Mouse (Mus musculus) testis, postnatal 10 days (tissue): ENCODE measurements around the gene Trpm3.

Source experiments
- DNase-seq: peaks from one replicate; pipeline ENCODE4 v3.0.0; 2021; ENCODE audit warnings: low spot score

Trpm3 gene

DNA sequence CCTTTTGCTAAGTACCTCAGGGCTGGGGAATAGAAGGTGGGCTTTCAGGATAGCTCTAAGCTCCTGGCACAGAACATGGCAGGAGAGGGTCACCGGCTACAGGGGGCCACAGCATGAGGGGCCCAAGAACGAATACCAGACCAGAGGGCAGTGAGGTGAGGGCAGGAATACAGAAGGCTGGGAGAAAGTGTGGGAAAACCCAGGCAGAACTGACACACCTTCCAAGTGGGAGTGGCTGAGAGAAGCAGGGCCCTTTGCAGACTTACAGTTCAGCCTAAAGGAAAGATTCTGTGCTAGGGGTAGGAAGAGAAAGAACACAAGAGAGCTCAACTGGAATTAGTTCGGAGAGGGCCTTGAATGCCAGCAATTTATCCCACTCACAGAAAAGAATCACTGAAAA, 896.9 kb downstream of the Trpm3 start:
- DNase-seq = no peak

DNA sequence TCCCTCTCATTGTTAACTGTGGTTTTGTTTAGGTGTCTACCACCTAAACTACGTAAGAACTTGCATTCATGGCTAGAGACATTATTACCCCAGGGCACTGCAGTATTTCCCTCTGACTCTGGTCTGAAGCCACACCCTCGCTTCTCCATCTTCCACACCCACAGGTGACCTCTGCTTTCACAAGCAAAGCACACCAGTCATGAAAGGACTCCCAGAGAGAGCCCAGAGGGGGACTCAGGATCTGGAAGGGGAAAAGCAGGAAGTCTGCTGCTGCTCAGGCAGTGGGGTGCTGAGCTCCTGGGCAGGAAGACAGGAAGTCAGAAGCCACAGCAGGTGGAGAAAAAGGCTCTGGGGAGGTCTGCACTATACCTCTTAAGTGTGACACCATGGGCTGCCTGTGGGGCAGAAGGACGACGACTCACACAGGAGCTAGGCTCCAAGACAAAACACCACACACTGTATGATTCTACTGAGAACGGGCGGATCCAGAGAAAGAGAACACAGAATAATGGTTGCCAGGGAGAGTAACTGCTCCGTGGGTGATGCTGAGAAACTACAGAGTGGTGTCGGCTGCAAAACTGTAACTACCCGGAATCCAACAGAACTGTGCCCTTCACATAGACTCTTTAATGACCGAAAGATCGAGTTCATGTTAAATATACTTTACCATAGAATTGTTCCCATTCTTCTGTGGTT, 898.1 kb downstream of the Trpm3 start:
- no peak for DNase-seq

DNA sequence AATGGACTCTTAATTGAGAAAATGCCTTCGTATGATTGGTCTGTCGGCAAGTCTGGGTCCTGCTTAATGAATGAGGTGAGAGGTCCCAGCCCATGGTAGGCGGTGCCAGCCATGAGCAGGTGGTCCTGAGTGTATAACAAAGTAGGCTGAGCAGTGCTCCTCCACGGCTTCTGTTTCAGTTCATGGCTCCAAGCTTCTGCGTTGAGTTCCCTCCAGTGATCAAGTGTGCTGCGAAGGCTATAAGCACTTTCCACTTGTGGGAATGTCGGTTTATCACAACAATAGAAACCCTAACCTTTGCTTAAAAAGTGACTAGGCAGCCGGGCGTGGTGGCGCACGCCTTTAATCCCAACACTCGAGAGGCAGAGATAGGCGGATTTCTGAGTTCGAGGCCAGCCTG, 898.7 kb downstream of the Trpm3 start:
- no peak for DNase-seq

DNA sequence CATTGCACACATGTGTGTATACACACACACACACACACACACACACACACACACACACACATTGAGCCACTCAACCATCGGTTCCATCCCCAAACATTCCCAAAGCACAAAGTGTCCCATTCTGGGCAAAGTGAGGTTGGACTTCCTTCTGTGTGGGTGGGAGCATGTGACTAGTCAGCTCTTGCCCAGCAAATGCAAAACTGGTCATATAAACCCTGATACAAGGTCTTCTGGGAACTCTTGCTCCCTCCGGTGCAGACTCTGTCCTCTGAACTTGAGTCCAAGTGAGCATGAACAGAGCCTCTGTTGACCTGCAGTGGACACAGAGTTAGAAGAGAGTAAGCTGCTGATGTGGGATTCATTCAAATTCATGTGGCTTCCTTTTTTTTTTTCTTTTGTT, 899.5 kb downstream of the Trpm3 start:
- no peak for DNase-seq

DNA sequence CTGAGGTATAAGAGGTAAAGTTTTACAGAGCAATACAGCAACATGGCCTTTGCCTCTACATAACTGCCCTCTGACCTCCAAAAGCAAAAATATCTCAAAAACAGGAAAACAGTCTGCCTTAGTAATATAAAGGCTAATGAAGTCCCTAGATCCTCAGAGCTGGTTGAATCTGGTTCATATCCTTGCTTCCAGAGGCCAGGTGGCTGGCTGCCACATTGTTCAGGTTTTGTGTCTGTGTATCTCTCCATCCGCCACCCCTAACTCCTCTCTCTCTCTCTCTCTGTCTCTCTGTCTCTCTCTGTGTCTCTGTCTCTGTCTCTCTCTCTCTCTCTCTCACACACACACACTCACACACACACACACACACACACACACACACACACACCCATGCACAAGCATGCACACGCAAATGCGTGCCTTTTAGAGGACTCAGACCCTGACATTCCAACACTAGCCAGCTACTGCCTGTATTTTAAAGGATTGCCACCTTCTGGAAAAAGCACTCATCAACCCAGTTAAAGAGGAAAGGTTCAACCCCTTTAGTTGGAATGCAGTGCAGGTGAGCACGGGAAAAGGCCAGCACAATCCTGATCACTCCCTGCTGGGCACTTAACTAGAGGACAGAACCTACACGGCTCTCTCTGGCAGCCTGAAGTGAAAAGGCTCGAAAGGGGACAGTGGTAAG, 902.8 kb downstream of the Trpm3 start:
- no peak for DNase-seq

DNA sequence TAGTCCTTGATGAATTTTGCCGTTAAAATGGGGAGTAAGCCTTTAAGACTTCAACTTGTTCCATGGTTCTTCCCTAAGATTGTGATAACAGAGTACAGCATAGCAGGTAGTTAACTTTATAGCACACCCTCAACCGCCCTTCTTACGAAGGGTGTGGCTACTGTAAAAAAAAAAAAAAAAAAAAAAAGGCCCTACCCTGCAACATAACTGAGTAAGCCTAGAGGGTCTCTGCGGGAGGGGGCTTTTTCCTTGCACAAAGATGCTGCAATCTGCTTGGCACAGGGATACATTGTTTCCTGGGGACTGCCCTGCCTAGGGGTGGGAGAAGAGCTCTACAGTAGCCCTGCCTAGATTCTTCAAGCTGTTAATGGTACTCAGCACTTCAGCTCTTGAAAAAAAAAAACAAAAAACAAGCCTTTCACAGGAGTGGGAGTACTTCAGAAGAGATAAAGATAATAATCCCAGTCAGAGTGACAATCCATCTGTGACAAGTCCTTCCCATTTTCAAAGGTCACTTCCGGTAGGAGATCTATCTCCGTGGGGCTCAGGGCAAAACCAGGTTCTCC, 903.4 kb downstream of the Trpm3 start:
- no peak for DNase-seq

DNA sequence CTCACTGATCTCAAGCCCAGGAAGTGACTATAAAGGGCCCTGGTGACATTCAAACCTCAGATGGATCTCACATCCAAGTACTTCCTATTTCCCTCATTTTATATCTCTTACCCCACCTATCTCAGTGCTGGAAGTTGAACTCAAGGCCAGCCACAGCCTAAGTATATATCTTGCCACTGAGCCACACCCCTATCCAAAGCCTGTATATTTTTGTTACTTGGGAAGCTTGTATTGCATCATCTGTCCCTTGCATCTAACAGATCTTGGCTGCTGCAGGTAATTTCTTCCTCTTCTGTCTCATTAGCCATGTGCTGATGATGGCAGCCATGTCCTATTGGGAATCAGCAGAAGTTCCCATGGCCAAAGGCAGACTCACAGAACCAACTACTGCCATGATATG, 904.9 kb downstream of the Trpm3 start:
- no peak for DNase-seq
